Mouse (Mus musculus) midbrain, embryonic 11.5 days (tissue): Measurements from ENCODE around the gene 3300002I08Rik. TPM values are rescaled to one million over a fixed set of nuclear protein-coding genes. Genes with fewer than 3 reads are reported as not detected.
"Not testable (repeated sequence)": the region's sequence is repeated elsewhere in the genome, so short reads cannot be mapped to it uniquely, and the experiment has no call there.

ENCODE experiments used
- ATAC-seq: fragments of 200-750 bp; cut with Nextera tagmentation; 2 replicates; pipeline ENCODE4 v1.8.0; 2017; ENCODE audit warnings: moderate TSS enrichment, moderate library complexity; ENCODE audit not compliant: low FRiP score
- DNase-seq: peaks from one replicate; pipeline ENCODE4 v3.0.0; 2015; ENCODE audit warnings: low spot score; ENCODE audit errors: missing footprints
- H3K27ac ChIP-seq: fragments of 300-500 bp; sonication (generic); 2 replicates; pipeline ENCODE4 v1.5.1; 2014; ENCODE audit warnings: low read depth, low read length
- H3K27me3 ChIP-seq: fragments of 300-500 bp; sonication (generic); 2 replicates; pipeline ENCODE4 v1.6.1; 2014; ENCODE audit warnings: mild to moderate bottlenecking, low read length, moderate library complexity, mixed read lengths; ENCODE audit not compliant: control insufficient read depth, insufficient read depth
- H3K36me3 ChIP-seq: fragments of 300-500 bp; sonication (generic); 2 replicates; pipeline ENCODE4 v1.6.1; 2014; ENCODE audit warnings: mild to moderate bottlenecking, low read length, moderate library complexity, mixed read lengths; ENCODE audit not compliant: control insufficient read depth, insufficient read depth
- H3K4me1 ChIP-seq: fragments of 300-500 bp; sonication (generic); 2 replicates; pipeline ENCODE4 v1.6.1; 2014; ENCODE audit warnings: low read length; ENCODE audit not compliant: control insufficient read depth, insufficient read depth
- H3K4me2 ChIP-seq: fragments of 300-500 bp; sonication (generic); 2 replicates; pipeline ENCODE4 v1.6.1; 2014; ENCODE audit warnings: mild to moderate bottlenecking, moderate library complexity
- H3K4me3 ChIP-seq: fragments of 300-500 bp; sonication (generic); 2 replicates; pipeline ENCODE4 v1.5.1; 2014; ENCODE audit warnings: low read depth, low read length
- H3K9ac ChIP-seq: fragments of 300-500 bp; sonication (generic); 2 replicates; pipeline ENCODE4 v1.6.1; 2014; ENCODE audit warnings: low read length
- H3K9me3 ChIP-seq: fragments of 300-500 bp; sonication (generic); 2 replicates; pipeline ENCODE4 v1.6.1; 2016; ENCODE audit warnings: low read length; ENCODE audit not compliant: control insufficient read depth
- WGBS: fragments of 180-500 bp; shearing (Covaris S2); extraction: QIAGEN DNeasy Blood & Tissue Kit; methylation state at CpG from one replicate; pipeline ENCODE4 v1.1.7; 2014; 5-methylcytosine and 5-hydroxymethylcytosine counted together
- polyA plus RNA-seq: library from polyadenylated mRNA; unstranded; fragments of >200 nt; fragmentation: Nextera tagmentation; extraction: Ambion mirVana; gene quantifications from 2 replicates; pipeline ENCODE4 v1.2.1, GENCODE M21; 2014

The 3300002I08Rik gene
- polyA plus RNA-seq, 1 experiment from 2014 or later: 10.8 TPM

GRCm38 (mm10) chr2:150310952-150311884, 51.3 kb downstream of the 3300002I08Rik start:
- Histone ChIP-seq H3K4me2 (peak overlapping the region; percentile 46), H3K4me3 (peak overlapping the region; percentile 44), H3K9ac (peak overlapping the region; percentile 66)
- peak; percentile 93 for DNase-seq
- H3K36me3 ChIP-seq, H3K27ac ChIP-seq, H3K4me1 ChIP-seq, H3K27me3 ChIP-seq, H3K9me3 ChIP-seq: not testable (repeated sequence)
- WGBS: 16% methylated on average over 19 of the region's 19 CpGs
- ATAC-seq: peak; percentile 99

GRCm38 (mm10) chr2:150307183-150307773, 55.3 kb downstream of the 3300002I08Rik start:
- H3K27ac ChIP-seq: no peak overlapping the region
- no peaks in the 10 kb centered on the region for H3K27me3 ChIP-seq
- no peak for DNase-seq
- no peak overlapping the region for H3K9ac ChIP-seq
- H3K4me2 ChIP-seq: no peak overlapping the region
- no peaks in the 10 kb centered on the region for H3K36me3 ChIP-seq
- 90% methylated on average over 10 of the region's 10 CpGs for WGBS
- H3K4me1 ChIP-seq: no peaks in the 10 kb centered on the region
- no peaks in the 10 kb centered on the region for H3K9me3 ChIP-seq
- ATAC-seq: no peak
- H3K4me3 ChIP-seq: no peak overlapping the region

GRCm38 (mm10) chr2:150299096-150299495, 63.5 kb downstream of the 3300002I08Rik start:
- no peak for ATAC-seq
- DNase-seq: no peak
- Histone ChIP-seq H3K27me3 (no peaks in the 10 kb centered on the region), H3K4me1 (no peaks in the 10 kb centered on the region), H3K27ac (no peak overlapping the region), H3K9me3 (no peaks in the 10 kb centered on the region), H3K36me3 (no peaks in the 10 kb centered on the region), H3K4me2 (no peak overlapping the region), H3K9ac (no peak overlapping the region), H3K4me3 (no peak overlapping the region)
- WGBS: 79% methylated on average over 1 of the region's 1 CpGs

GRCm38 (mm10) chr2:150293669-150294068, 68.9 kb downstream of the 3300002I08Rik start:
- 87% methylated on average over 6 of the region's 6 CpGs for WGBS
- Histone ChIP-seq H3K4me2 (no peak overlapping the region), H3K27ac (no peak overlapping the region), H3K36me3 (no peaks in the 10 kb centered on the region), H3K4me1 (no peaks in the 10 kb centered on the region), H3K9me3 (no peaks in the 10 kb centered on the region), H3K27me3 (no peaks in the 10 kb centered on the region), H3K9ac (no peak overlapping the region), H3K4me3 (no peak overlapping the region)
- DNase-seq (no peak), ATAC-seq (no peak)

Other genes starting within 250 kb of the 3300002I08Rik start
- 9.7 and 10.0 TPM in 2 replicates for gene Zfp120, start 226.1 kb downstream of the 3300002I08Rik start, polyA plus RNA-seq
- gene Gm10770, start 183.1 kb downstream of the 3300002I08Rik start, polyA plus RNA-seq: not detected in 2 replicates
- not detected in 2 replicates for gene Gm14139, start 181.0 kb downstream of the 3300002I08Rik start, polyA plus RNA-seq
- gene Zfp937, start 144.7 kb downstream of the 3300002I08Rik start, polyA plus RNA-seq: 9.7 and 10.9 TPM in 2 replicates
- 2.2 and 2.8 TPM in 2 replicates for gene Gm21994, start 107.2 kb downstream of the 3300002I08Rik start, polyA plus RNA-seq
- gene Gm14124, start 105.2 kb downstream of the 3300002I08Rik start, polyA plus RNA-seq: not detected in 2 replicates
- 1.2 TPM in 2 replicates for gene Gm10130, start 39.1 kb downstream of the 3300002I08Rik start, polyA plus RNA-seq
- 7.8 and 8.9 TPM in 2 replicates for gene Zfp442, start 88.7 kb upstream of the 3300002I08Rik start, polyA plus RNA-seq
- gene Zfp345, start 122.3 kb upstream of the 3300002I08Rik start, polyA plus RNA-seq: 0.06 and 0.08 TPM in 2 replicates
- gene Cst7, start 207.7 kb upstream of the 3300002I08Rik start, polyA plus RNA-seq: 0.23 and 0.33 TPM in 2 replicates
- 36.9 and 37.7 TPM in 2 replicates for gene Apmap, start 245.8 kb upstream of the 3300002I08Rik start, polyA plus RNA-seq